Mouse (Mus musculus) neural tube, embryonic 12.5 days (tissue): ENCODE data around the gene Gm38100. TPM values are rescaled to one million over a fixed set of nuclear protein-coding genes. Genes with fewer than 3 reads are reported as not detected.

ENCODE experiments used
- polyA plus RNA-seq: library from polyadenylated mRNA; unstranded; fragments of >200 nt; fragmentation: Nextera tagmentation; extraction: Ambion mirVana; gene quantifications from 2 replicates; pipeline ENCODE4 v1.2.1, GENCODE M21; 2016

Gene Gm38100
- polyA plus RNA-seq, 1 experiment from 2014 or later = not detected

Other genes starting within 250 kb of the Gm38100 start
- gene Opn3, start 227.6 kb upstream of the Gm38100 start, polyA plus RNA-seq = 7.7 and 8.0 TPM in 2 replicates
- 4.5 and 5.4 TPM in 2 replicates for gene Chml, start 227.4 kb upstream of the Gm38100 start, polyA plus RNA-seq
- gene Wdr64, start 221.7 kb upstream of the Gm38100 start, polyA plus RNA-seq = not detected in 2 replicates
- gene Exo1, start 39.7 kb upstream of the Gm38100 start, polyA plus RNA-seq = 47.1 and 52.4 TPM in 2 replicates
- gene Rbm8a2, start 58.8 kb downstream of the Gm38100 start, polyA plus RNA-seq = 0.76 and 1.00 TPM in 2 replicates